Mouse (Mus musculus) adrenal gland, postnatal 4 days (tissue): ENCODE data around the gene Zdhhc14. TPM values are rescaled to one million over a fixed set of nuclear protein-coding genes. Genes with fewer than 3 reads are reported as not detected.

ENCODE experiments used
- DNase-seq, 2 experiments: peaks; one replicate each; pipeline ENCODE4 v3.0.0; 2021 to 2022; ENCODE audit warnings: low spot score in 2 of 2, mixed read lengths in 2 of 2
- total RNA-seq, 2 experiments: library from RNA; stranded (reverse); gene quantifications; 2 replicates each; pipeline ENCODE4 v1.2.3; 2021

The Zdhhc14 gene
- total RNA-seq, 2 experiments from 2014 or later = 7.6 to 8.2 TPM

DNA sequence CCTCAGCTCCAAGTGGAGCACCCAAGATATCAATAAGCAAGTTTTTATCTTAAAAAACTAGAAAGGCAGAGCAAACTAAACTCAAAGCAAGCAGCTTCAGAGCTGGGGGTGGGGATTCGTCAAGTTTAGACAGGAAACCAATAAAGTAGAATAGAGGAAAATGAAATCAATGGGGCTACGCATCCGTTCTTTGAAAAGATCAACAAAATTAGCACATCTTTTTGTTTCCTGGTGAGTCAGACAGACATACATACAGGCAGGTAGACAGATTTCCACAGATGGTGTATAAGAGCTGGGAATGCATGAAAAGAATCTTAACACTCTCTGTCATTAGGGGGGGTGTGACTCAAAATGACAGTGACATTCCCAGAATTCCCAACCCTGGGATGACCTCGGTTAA, 159.2 kb downstream of the Zdhhc14 start:
- DNase-seq = no peak

DNA sequence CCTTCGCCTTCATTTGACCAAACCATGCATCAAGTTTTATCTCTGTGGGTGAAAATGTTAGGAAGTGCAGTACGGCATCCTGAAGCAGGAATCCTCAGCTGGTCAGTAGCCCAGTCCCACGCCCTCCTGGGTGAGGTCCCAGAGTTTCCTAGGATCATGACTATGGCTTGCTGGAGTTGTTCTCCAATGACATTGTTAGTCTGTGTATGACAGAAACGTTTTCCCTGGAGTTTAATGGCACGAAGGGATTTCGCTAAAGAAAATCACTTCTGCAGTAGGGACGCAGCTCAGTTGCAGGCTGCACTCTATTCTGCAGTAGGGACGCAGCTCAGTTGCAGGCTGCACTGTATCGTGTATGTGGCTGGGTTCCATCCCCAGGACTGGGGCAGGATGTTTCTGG, 161.6 kb downstream of the Zdhhc14 start:
- DNase-seq = no peak

DNA sequence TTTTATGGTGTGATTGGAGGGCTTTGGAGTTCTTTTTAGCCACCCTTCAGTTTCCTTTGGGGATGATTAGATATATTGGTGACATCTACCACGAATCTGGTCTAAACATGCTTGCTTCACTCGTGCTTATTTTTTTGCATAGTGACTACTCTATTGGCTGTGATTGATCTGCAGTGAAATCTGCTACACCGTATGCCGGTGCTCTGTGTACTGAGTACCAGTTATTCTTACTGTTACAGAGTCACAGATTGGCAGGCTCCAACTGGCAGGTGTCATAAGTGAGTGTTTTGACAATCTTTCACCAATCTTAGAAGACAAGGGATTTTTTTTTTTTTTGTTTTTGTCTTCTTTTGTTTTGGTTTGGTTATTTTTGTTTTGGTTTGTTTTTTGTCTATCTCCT, 163.2 kb downstream of the Zdhhc14 start:
- no peak for DNase-seq

DNA sequence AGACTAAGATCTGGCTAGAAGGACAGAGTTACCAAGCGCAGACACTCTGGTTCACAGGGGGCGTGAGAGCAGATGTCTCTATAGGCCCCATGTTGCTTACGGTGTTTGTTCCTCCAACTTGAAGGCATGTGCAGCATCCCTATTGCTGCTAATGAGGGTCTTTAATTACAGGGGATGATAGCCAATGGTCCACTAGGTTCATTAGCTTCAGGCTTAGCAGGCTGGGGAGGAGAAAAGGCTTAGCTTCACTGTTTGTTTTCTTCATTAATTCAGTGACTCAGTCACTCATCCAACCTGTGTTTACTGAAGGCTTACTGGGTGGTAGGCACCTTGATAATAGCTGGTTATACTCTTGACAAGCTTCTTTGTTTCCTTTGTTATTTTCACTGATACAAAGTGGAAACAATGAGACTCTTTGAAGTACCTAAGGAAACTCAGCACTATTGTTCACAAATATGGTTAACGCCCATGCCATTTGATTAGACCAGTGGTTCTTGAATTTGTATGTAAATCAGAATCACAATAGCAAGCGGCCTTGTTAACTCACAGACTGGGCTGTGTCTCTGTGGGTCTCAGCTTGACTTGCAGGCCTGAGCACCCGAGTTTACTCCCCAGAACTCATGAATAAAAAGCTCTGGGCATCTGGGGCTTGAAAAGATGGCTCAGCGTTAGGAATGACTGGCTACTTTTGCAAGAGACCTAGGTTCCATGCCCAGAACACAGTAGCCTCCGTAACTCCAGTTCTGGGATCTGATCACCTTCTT, 168.1 kb downstream of the Zdhhc14 start:
- no peak for DNase-seq

DNA sequence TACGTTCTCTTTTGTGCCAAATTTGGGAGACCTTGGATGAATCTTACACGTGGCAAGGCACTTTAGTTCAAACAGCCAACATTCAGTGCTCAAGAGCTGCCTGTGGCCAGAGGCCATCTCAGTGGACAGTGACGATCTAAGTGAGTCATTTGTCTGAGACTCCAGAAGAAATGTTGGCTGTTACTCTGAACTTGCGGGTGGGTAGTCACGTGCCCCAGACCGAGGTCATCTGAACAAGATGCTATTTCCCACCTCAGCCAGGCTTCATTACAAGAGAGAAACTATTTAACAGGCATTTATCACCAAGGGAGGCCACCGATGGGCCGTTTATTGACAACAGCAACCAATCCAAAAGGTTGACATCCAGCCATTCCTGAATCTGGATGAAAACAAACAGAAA, 174.3 kb downstream of the Zdhhc14 start:
- DNase-seq = no peak

DNA sequence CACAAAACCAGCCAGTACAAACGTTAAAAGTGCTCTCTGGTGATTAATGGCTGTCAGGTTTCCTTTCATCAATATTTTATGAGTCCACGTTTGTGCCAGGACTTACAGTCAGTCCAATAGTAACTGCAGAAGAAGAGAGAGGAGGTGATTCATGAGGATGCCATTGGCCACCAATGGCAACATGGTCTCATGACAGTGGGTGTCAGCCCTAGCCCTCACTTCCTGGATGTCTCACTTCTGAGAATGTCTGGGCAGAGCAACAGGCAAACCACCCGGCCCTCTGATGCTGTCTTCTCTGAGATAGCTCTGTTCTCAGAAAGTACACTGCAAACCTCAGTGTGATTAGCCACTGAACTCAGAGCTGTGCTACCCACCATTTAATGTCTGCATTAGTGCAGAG, 176.1 kb downstream of the Zdhhc14 start:
- DNase-seq = no peak

DNA sequence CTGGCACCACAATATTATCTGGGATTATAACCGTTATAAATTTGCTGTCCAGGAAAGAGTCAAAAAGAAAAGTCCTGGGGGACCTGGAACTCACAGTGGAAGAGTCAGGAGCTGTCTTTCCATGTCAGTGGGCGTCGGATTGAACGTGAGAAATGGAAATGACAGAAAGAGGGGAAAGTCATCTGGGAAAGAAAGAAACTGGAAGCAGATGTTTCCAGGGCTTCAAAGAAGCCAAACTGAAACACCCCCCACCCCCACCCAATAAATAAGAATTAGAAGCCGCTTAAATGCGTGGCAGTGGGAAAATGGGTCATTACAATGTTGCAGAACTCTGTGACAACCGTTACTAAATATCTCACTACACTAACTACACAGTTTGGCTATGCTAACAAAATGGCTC, 176.6 kb downstream of the Zdhhc14 start:
- DNase-seq = no peak

DNA sequence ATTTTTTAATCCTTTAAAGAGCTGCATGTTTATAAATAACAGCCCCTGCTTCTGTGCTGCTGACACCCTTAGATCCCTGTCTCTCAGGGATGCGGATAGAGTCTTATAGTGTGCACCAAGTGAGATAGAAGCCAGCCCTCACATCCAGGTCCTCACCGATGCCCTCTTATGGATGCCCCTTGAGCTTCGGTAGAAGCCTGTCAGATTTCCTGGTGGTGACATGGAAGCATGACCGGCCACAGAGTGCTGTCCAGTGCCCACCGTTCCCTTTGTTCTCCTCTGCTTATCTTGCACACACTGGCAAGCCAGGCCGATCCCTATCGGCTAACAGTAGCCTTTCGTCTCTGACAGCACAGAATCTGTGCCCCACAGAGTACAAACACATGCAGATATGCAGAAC, 183.6 kb downstream of the Zdhhc14 start:
- DNase-seq = no peak

DNA sequence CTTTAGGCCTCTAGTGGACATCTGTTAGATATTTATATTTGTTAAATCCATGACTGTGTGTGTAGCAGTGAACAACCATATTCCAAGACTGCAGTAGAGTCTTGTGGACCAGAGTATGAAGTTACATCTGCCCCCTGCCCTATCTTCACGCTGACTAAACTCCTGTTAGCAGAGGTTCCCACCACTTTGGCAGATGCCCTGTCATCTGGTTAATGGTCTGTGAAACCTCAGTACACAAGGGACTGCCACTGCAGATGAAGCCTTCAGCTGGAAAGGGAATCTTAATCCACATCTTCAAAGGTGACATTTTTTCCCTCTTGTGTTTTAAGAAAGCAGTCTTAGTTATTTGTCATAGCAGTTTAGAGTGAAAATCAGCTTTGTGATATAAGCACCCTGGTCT, 187.0 kb downstream of the Zdhhc14 start:
- DNase-seq = no peak

DNA sequence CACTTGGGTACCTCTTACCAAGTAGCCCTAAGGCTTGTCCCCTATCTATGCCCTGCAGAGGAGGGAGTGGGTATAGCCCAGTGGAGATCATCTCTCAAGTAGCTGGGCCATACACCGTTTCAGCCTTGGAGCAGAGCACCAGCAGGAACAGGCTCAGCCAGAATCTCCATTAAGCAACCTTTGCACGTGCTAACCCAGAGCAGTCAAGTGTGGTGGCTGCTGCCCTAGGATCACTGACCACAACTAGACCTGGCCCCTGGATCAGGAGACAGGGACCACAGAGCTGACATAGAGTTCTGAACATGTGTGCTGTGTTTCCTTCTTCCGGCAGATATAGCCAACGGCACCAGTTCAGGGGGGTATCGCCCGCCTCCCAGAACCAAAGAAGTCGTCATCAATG, 193.0 kb downstream of the Zdhhc14 start:
- DNase-seq = no peak

DNA sequence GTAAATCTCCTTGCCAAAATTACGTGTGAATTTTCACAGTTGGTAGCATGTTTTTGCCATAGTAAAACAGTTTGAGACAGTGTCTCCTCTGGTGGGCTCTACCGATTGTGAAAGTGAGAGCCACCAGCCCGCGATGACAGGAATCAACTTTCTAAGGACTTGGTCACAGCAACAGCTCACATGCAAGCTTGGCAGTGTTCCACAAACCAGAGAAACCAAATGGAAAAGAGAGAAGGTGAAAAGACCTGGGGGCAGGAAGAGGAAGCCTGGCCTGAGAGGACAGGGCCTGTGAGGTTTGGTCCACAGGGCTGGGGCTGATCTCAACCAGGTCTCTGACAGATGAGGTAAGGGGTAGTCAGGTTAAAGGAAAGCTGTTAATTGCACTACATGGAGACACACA, 195.5 kb downstream of the Zdhhc14 start:
- no peak for DNase-seq

DNA sequence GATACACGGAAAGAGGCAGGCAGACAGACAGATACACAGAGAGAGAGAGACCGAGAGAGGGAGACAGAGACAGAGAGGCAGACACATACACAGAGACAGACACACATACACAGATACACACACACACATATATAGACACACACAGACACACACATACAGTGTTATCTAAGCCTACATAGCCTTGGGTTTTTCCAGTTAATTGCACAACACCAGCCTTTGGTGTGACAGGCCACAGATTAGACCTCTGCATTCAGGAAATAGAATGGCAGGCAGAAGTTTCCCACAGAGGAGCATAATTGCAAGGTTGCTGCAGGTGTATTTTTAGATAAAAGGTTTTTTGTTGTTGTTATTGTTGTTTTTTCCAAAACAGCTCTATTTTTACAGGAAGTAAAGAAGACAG, 195.9 kb downstream of the Zdhhc14 start:
- no peak for DNase-seq

DNA sequence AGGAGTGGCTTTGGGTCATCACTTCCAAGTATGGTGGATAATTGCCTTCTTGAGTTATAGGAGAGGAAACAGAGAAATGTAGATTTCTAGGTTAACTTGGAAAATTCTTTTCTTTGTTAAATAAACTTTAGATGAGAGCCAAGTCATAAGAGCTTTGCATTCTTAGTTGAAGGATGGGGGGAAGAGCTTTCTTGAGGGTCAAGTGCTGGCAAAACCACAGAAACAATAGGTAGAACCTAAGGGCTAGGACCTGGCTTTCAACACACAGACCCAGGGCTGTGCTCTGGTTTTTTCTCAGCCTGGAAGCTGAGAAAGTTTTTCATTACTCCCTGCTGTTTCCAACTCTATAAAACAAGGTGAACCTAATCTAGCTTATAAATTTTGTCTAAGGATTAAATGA, 196.3 kb downstream of the Zdhhc14 start:
- DNase-seq = no peak

DNA sequence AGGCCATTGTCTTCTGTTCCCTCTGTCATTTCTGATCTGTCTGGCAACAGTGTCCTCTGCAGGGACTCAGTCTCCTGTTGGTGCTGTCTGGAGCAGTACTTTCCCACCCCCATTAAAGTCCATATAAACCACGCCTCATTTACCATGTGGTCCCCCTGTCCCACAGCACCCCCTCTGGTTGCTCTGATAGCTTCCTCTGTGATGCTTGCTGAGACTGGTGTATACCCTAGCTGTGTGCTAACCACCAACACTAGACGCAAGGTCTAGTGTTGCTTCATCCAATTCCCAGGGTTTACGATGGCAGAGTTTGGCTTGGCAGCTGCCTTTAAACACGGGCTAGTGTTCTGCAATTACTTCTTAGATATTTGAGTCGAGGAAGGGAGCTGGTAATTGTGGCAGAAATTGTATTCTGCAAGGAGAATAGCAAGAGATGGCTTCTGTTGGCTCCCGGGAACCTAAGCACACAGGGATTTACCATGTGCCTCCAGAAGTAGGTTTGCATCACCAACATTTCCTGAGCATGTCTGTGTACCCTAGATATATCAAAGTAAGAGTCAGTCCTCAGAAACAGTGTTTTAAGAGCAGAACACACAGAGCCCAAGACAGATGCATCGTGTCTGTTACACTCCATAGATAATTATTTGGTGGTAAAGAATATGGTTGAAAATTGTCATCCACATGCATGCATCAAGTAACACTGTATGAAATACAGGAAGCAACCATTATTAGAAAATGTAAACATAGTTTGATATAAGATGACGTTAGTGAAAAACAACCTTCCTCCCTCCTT, 198.6 kb downstream of the Zdhhc14 start:
- DNase-seq = no peak

DNA sequence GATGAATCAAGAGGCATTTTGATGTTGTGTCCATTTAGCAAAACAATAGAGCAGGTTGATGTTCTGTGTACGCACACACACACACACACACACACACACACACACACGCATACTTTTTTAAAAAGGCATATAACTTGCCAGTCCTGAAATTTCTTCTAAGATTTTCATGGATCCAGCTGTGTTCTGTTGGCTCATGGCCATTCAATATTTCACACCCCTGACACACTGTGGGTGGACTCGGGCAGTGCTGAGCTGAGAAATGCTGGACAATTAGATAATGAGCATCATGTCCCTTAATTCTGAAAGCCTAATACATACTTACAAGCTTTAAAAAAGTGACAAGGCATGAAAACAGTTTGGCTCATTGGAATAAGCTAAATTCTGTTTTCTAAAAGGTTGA, 200.3 kb downstream of the Zdhhc14 start:
- no peak for DNase-seq

DNA sequence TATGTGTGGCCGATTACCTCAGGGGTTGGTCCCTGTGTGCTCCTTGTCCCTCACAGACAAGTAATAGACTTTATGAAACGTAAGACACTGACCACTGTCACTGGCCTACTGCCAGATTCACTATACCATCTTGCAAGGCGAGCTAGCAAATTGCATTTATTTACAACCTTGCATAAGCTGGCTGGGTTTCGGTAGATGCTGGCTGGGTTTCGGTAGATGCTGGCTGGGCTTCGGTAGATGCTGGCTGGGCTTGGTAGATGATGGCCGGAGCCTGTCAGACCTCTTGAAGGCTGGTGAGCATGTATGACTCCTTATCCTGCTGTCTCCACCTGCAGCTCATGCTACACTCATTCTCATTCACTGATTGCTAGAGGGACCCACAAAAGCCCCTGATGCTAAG, 200.9 kb downstream of the Zdhhc14 start:
- no peak for DNase-seq

DNA sequence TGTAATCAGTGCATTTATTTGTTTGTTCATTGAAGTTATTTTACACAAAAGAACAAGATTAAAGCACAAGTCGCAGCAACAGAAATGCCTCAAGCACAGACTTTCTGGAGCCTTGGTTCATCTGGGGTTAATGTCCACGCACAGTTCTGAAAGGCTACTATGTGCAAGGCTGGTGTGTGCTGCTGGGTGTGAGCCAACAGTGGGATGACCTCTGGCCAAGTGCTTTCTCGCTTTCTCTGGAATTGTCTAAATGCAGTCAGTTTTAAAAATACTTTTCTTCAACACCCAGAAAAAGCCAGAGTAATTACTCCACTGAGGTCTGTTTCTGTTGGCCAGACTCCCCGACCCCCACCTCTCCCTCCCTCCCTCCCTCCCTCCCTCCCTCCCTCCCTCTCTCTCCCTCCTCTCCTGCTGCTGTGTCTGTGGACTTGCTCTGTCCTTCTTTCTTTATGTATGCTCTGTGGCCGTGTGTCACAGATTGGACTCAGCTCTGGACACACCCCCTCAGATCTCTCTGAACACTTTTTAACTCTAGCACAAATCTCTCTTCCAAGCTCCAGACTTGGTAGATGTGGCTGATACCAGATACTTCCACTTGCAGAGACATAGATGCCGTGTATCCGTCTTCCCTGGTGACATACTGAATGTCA, 206.2 kb downstream of the Zdhhc14 start:
- DNase-seq = no peak

DNA sequence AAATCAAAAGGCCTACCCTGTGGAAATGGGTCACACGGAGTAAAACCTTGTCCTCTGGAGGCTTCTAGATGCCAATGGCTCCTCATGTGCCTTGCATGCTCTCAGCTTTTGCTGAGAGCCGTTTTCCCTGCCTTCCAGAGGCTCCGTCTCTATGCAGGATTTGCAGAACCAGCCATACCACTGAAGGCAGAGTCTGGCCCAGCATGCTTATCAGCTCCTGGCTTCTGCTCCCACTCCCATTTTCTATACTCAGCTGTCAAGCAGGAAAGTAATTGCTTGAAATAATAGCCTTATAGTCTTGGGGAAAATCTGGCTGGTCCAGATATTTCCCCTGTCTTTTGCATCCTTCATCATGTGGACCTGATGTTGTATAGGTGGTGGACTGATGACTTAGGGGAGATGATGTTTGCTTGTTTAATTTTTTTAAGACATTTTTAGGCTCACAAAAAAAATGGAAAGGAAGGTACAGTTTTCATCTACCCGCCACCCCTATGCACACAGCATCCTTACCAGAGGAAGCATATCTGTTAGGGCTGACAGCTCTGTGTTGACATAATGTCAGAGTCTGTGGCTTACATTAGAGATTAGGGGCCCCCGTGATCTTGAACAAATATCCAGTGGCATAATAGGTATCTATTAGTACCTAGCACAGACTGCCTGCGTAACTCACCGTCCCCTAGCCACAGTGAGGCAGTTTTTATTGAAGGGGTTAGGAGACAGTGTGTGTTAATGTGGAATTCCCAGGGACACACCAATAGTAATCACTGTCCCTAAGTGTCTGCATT, 218.2 kb downstream of the Zdhhc14 start:
- DNase-seq = no peak

DNA sequence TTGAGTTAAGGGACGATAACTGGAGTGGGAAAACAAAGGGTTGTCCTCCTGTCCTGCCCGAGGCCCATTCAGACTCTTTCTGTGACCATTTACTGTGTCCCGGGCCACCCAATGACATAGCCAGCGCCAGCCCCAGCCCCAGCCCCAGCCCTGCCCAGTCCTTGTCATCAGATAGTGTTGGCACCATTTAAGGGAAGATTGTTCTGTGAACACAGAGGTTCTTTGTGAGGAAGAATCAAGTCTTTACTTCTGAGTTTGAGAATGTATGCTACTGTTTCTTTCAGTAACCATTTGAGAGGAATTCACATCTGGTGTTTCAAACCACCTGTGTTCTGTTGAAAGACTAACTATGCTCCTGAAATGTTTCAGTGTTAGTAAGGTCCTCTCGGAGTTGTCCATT, 219.5 kb downstream of the Zdhhc14 start:
- DNase-seq = no peak

DNA sequence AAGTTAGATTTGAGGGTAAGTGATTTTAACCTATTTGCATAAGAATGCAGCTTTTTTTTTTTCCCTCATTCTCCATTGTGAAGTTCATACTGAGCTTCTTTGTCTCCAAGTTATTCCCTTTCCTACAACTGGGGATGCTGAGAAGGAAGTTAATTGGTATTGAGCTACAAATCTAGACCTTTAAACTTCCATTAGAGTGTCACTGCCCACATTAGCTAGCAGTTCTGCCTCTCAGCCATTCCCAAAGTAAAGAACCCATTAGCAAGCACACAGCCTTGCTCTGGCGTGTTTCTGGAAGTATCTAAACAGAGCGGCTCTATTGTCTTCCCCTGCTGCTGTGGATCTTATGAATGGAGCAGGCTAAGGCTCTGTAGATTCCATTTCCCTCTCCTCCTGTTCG, 220.8 kb downstream of the Zdhhc14 start:
- DNase-seq = no peak

DNA sequence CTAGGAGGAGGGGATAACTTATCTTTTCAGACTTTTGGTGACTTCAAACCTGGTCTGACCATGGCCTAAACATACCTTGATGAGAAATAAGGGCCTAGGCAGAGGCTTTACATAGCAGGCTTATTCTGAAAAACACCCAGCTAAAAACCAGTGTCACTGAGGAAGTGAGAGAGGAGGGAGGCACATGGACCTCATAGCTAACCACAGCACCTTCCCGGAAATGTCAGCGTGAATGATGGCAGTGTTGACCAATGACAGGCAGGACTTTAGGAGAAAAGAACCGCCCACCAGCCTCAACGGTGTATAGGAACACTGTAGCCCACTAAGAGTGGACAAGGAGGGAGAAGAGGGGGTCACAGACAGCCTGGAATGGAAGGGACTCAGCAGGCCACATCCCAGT, 224.6 kb downstream of the Zdhhc14 start:
- DNase-seq = no peak
